Mouse (Mus musculus): ENCODE results near the gene Runx2. TPM values are rescaled to one million over a fixed set of nuclear protein-coding genes. Genes with fewer than 3 reads are reported as not detected.
A peak's percentile ranks its signal among the peaks of the same experiment; 100 is the strongest.

Runx2 gene
- polyA plus RNA-seq, 1 experiment from 2014 or later: 0.77 TPM

- no peak overlapping the region for H3K4me3 ChIP-seq
- no peak for ATAC-seq (ENCODE audit: insufficient number of reproducible peaks, low FRiP score)
- no peak overlapping the region for H3K9ac ChIP-seq
- H3K27me3 ChIP-seq (replicated peaks): no peaks in the 10 kb centered on the region
- H3K27ac ChIP-seq (ENCODE audit: poor library complexity, severe bottlenecking): no peak overlapping the region
- WGBS: 59% methylated on average over 11 of the region's 11 CpGs
- no peaks in the 10 kb centered on the region for H3K4me1 ChIP-seq (replicated peaks)
- no peak overlapping the region for H3K4me2 ChIP-seq
- H3K36me3 ChIP-seq: no peaks in the 10 kb centered on the region
- 0 out of 2 replicates have a peak, but pooled peaks cover 5% of the 10 kb centered on the region for H3K9me3 ChIP-seq (replicated peaks)
These were observed 195.9 kb downstream of the Runx2 start for GRCm38 (mm10) chr17:44618691-44619090.

- Histone ChIP-seq H3K9ac (no peak overlapping the region), H3K4me2 (no peak overlapping the region), H3K9me3 (replicated peaks) (0 out of 2 replicates have a peak, but pooled peaks cover 5% of the 10 kb centered on the region)
These were observed 196.4 kb downstream of the Runx2 start for GRCm38 (mm10) chr17:44618175-44618574.

DNA sequence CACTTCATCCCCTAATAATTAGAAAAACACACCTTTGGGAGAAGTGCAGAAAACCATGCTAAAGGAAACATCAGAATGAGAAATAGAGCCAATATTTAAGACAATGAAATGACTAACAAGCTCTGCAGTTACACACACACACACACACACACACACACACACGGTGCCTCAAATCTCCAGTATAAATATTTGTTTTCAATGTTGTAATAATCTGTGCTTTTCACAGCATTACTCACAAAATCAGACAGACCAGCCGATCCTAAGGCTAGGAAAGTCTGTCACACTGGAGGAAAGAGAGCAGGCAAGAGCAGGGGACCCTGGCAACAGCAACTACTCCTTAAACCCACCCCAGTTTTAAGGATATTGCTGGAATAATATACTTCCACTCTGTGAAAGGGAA is 196.9 kb downstream of the Runx2 start:
- no peak overlapping the region for H3K4me3 ChIP-seq
- WGBS: 64% methylated on average over 2 of the region's 2 CpGs
- no peak for ATAC-seq (ENCODE audit: insufficient number of reproducible peaks, low FRiP score)
- no peak overlapping the region for H3K4me2 ChIP-seq
- H3K4me1 ChIP-seq (replicated peaks): no peaks in the 10 kb centered on the region
- no peak overlapping the region for H3K27ac ChIP-seq (ENCODE audit: poor library complexity, severe bottlenecking)
- no peaks in the 10 kb centered on the region for H3K36me3 ChIP-seq
- no peak overlapping the region for H3K9ac ChIP-seq
- H3K9me3 ChIP-seq (replicated peaks): 0 out of 2 replicates have a peak, but pooled peaks cover 5% of the 10 kb centered on the region
- H3K27me3 ChIP-seq (replicated peaks): 0 out of 2 replicates have a peak, but pooled peaks cover 1% of the 10 kb centered on the region

More at GRCm38 (mm10) chr17:44618175-44618574, 196.4 kb downstream of the Runx2 start:
- Histone ChIP-seq H3K27me3 (replicated peaks) (no peaks in the 10 kb centered on the region), H3K27ac (ENCODE audit: poor library complexity, severe bottlenecking) (no peak overlapping the region), H3K36me3 (no peaks in the 10 kb centered on the region), H3K4me3 (no peak overlapping the region), H3K4me1 (replicated peaks) (no peaks in the 10 kb centered on the region)
- no peak for ATAC-seq (ENCODE audit: insufficient number of reproducible peaks, low FRiP score)
- 44% methylated on average over 10 of the region's 10 CpGs for WGBS

DNA sequence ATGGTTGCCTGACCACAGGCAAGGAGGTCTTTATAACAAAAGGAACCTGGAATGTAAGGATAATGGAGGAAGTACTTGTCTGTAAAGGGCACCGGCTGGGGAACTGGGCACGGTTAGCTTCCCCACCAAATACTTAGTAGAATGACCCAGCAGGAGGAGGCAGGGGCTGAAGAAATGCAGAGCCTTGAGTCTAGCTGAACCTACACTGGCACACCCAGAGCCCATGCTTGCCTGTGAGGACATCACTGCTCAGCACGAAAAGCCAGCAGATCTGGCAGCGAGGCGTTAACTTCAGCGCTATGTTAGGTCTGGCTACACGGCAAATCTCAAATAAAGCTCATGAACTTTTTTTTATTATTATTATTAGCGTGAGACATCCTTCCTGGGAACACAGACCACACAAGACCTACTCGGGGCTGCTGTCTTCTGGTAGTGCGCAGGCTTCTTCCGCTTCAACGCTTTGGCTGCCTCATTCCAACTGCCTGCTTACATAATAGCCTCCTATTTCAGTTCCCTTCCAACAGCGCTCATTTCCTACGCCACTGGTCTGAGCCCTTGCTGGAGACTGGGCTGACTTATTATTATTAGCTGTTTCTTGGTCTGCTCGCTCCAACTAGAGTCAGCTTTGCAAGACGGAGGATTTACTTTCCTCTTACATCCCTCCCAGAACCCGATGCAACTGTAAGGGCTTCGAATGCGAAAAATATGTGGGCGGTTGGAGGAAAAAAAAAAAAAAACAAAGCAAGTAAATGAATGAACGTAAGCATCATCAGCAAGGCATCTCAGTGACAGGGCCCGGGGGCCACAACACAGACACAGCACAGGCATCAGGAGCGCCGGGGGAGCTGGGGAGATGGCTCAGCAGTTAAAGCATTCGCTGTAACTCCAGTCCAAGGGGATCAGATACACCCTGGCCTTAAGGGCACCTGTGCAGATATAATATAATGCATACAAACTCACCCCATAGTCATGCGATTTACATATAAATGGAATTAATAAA is 200.6 kb downstream of the Runx2 start:
- Histone ChIP-seq H3K4me3 (no peak overlapping the region), H3K27me3 (replicated peaks) (0 out of 2 replicates have a peak, but pooled peaks cover 10% of the 10 kb centered on the region), H3K4me2 (no peak overlapping the region), H3K4me1 (replicated peaks) (peaks cover 4% of the 10 kb centered on the region; the same call in 1 of the 2 replicates), H3K27ac (ENCODE audit: poor library complexity, severe bottlenecking) (no peak overlapping the region), H3K9me3 (replicated peaks) (no peaks in the 10 kb centered on the region), H3K9ac (no peak overlapping the region), H3K36me3 (no peaks in the 10 kb centered on the region)
- WGBS: 73% methylated on average over 26 of the region's 26 CpGs
- no peak for ATAC-seq (ENCODE audit: insufficient number of reproducible peaks, low FRiP score)

DNA sequence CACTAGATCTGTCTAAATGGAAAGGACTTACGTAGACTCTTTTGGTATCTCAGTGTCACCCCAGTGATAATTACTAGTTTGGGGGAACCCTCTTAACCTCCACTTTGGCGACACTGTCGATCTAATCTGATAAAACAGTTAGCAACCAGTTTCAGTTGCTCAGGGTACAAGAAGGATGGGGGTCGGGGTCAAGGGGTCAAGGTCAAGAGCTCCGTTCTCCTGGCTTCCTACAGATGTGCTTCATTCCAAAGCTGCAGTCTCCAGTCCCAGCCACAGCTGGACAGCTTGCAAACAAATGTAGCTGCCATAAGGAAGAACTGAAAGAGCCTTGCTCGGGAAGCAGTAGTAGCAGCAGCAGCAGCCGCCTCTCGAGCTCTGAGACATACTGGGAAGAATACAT is 202.0 kb downstream of the Runx2 start:
- no peak overlapping the region for H3K4me3 ChIP-seq
- no peak overlapping the region for H3K4me2 ChIP-seq
- 50% methylated on average over 8 of the region's 8 CpGs for WGBS
- ATAC-seq (ENCODE audit: insufficient number of reproducible peaks, low FRiP score): no peak
- 0 out of 2 replicates have a peak, but pooled peaks cover 10% of the 10 kb centered on the region for H3K27me3 ChIP-seq (replicated peaks)
- H3K27ac ChIP-seq (ENCODE audit: poor library complexity, severe bottlenecking): no peak overlapping the region
- H3K4me1 ChIP-seq (replicated peaks): peaks cover 6% of the 10 kb centered on the region; the same call in 1 of the 2 replicates
- no peaks in the 10 kb centered on the region for H3K36me3 ChIP-seq
- H3K9me3 ChIP-seq (replicated peaks): no peaks in the 10 kb centered on the region
- no peak overlapping the region for H3K9ac ChIP-seq

DNA sequence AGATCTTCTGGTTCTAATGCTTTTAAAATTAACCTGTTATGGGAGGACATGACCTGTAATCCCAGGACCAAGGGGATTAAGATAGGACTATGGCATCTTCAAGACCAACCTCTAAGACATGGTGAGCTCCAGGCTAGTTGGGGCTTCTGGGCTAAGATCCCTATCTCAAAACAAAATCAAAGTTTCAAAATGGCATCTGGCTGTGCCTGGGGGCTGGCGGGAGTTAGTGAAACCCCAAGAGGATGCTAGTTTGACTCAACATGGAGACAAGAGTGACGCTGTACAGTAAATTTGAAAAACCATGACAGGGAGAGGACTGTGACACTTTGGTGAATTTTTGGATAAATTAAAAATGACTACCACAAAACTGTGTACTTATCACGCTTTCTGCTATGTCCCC is 202.6 kb downstream of the Runx2 start:
- 81% methylated on average over 3 of the region's 3 CpGs for WGBS
- H3K9me3 ChIP-seq (replicated peaks): no peaks in the 10 kb centered on the region
- no peaks in the 10 kb centered on the region for H3K36me3 ChIP-seq
- H3K27ac ChIP-seq (ENCODE audit: poor library complexity, severe bottlenecking): no peak overlapping the region
- no peak for ATAC-seq (ENCODE audit: insufficient number of reproducible peaks, low FRiP score)
- H3K4me3 ChIP-seq: no peak overlapping the region
- H3K27me3 ChIP-seq (replicated peaks): 0 out of 2 replicates have a peak, but pooled peaks cover 10% of the 10 kb centered on the region
- no peak overlapping the region for H3K4me2 ChIP-seq
- peaks cover 6% of the 10 kb centered on the region; the same call in 1 of the 2 replicates for H3K4me1 ChIP-seq (replicated peaks)
- H3K9ac ChIP-seq: no peak overlapping the region

DNA sequence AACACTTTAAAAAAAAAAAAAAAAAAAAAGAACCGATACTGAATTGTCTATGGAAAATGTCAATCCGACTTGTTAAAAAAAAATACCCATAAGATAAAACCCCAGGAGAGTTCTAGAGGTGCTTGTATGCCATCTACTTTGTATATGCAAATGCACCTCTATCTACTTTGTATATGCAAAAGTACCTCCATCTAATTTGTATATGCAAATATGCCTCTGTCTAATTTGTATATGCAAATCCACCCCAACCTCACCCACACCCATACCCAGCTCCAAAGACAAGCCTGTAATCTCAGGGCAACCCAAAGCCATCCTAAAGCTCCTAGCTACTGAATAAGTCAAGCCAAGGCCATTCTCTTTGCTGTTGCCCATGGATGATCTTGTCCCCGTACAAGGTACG is 203.1 kb downstream of the Runx2 start:
- no peak overlapping the region for H3K4me2 ChIP-seq
- H3K9me3 ChIP-seq (replicated peaks): no peaks in the 10 kb centered on the region
- 0 out of 2 replicates have a peak, but pooled peaks cover 10% of the 10 kb centered on the region for H3K27me3 ChIP-seq (replicated peaks)
- H3K4me3 ChIP-seq: no peak overlapping the region
- H3K9ac ChIP-seq: no peak overlapping the region
- no peaks in the 10 kb centered on the region for H3K36me3 ChIP-seq
- no peak overlapping the region for H3K27ac ChIP-seq (ENCODE audit: poor library complexity, severe bottlenecking)
- 78% methylated on average over 4 of the region's 4 CpGs for WGBS
- H3K4me1 ChIP-seq (replicated peaks): peaks cover 6% of the 10 kb centered on the region; the same call in 1 of the 2 replicates
- no peak for ATAC-seq (ENCODE audit: insufficient number of reproducible peaks, low FRiP score)

DNA sequence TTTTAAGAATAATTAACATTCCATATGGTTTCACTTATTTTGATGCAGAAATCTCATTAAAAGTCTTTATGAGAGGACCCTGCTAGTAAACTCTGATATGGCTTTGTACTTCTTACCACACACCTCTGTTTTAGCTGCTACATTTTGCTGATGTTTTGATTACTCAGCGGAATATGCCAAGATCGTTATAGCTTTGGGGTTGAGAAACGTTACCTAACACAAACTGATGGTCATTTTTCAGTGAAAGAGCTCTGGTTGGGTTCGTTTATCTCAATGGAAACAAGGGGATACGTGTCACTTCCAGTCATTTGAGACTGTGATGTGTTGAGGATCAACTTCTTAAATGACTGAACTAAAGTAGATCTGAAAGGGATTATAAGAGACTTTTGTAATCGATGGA is 203.8 kb downstream of the Runx2 start:
- ATAC-seq (ENCODE audit: insufficient number of reproducible peaks, low FRiP score): no peak
- Histone ChIP-seq H3K27me3 (replicated peaks) (0 out of 2 replicates have a peak, but pooled peaks cover 10% of the 10 kb centered on the region), H3K9ac (no peak overlapping the region), H3K4me2 (no peak overlapping the region), H3K27ac (ENCODE audit: poor library complexity, severe bottlenecking) (no peak overlapping the region), H3K9me3 (replicated peaks) (no peaks in the 10 kb centered on the region), H3K36me3 (no peaks in the 10 kb centered on the region), H3K4me1 (replicated peaks) (peaks cover 6% of the 10 kb centered on the region; the same call in 1 of the 2 replicates), H3K4me3 (no peak overlapping the region)
- 70% methylated on average over 6 of the region's 6 CpGs for WGBS

- Histone ChIP-seq H3K4me2 (no peak overlapping the region), H3K36me3 (no peaks in the 10 kb centered on the region), H3K27me3 (replicated peaks) (0 out of 2 replicates have a peak, but pooled peaks cover 10% of the 10 kb centered on the region), H3K27ac (ENCODE audit: poor library complexity, severe bottlenecking) (no peak overlapping the region), H3K9me3 (replicated peaks) (no peaks in the 10 kb centered on the region), H3K9ac (no peak overlapping the region), H3K4me1 (replicated peaks) (peaks cover 6% of the 10 kb centered on the region; the same call in 1 of the 2 replicates), H3K4me3 (no peak overlapping the region)
- no peak for ATAC-seq (ENCODE audit: insufficient number of reproducible peaks, low FRiP score)
- WGBS: 57% methylated on average over 5 of the region's 5 CpGs
These were observed 204.5 kb downstream of the Runx2 start for GRCm38 (mm10) chr17:44609897-44610641.

DNA sequence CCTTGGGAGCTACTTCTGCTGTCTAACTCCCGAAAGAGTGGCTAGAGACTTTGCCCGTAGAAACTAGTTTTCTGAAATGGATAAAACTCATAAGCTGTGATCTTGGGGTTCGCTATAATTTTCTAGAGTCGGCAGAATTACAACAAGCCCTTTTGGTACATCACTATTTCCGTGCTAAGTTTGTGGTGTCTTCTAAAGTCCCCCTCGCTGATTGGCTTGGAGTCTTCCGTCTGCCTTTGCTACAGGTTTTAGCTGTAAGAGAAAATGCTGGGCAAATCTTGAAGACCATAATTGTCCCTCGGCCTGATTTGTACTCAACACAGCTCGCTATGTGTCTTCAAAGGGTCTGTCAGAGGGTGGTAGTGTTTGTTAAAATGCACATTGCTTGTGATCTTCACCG is 205.2 kb downstream of the Runx2 start:
- H3K9me3 ChIP-seq (replicated peaks): no peaks in the 10 kb centered on the region
- WGBS: 60% methylated on average over 10 of the region's 10 CpGs
- ATAC-seq (ENCODE audit: insufficient number of reproducible peaks, low FRiP score): no peak

More for the DNA sequence above, 205.2 kb downstream of the Runx2 start:
- peak overlapping the region; percentile 13; the same call in 1 of the 2 replicates for H3K4me2 ChIP-seq
- H3K27ac ChIP-seq (ENCODE audit: poor library complexity, severe bottlenecking): no peak overlapping the region
- H3K27me3 ChIP-seq (replicated peaks): 0 out of 2 replicates have a peak, but pooled peaks cover 10% of the 10 kb centered on the region
- H3K36me3 ChIP-seq: no peaks in the 10 kb centered on the region
- peaks cover 6% of the 10 kb centered on the region; the same call in 1 of the 2 replicates for H3K4me1 ChIP-seq (replicated peaks)
- no peak overlapping the region for H3K4me3 ChIP-seq
- H3K9ac ChIP-seq: no peak overlapping the region
